Comparison of ENCODE assay signal across 8 mouse cellular contexts in the genomic region with DNA sequence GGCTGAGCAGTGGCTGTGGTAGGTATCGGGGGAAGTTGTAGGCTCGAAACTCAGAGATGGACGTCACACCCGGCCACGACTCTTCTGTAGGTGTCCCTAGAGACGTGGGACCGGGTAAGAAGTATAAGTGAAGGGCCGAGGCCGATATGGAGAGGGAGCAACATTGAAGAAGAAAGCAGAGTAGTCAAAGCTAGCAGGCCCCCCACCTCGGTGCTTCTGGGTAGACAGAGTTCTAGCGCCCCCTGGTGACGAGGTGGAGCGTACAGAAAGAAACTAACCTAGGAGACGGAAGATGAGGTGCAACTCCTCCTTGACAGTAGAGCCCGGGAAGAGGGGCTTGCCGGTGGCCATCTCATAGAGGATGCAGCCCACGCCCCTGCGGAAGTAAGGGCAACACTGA. TPM values are rescaled to one million over a fixed set of nuclear protein-coding genes. Genes with fewer than 3 reads are reported as not detected.
DNase-seq lines count a peak whose midpoint lies in the region; ATAC-seq lines count a peak whose summit lies in the region.

No protein-coding gene starts in this region.

- intact Hi-C loops in gastrocnemius, postnatal 14 days (cut with DNase I; ENCODE audit: low total_unique reads): loop anchor here (5.0 kb wide), 1 partner anchor 119 kb away; no protein-coding TSS in a partner anchor

- 20% methylated on average over 18 of the region's 18 CpGs for WGBS in midbrain, embryonic 13.5 days

- H3K9me3 ChIP-seq in midbrain, embryonic 13.5 days: no peaks in the 10 kb centered on the region

- no peak overlapping the region for H3K4me3 ChIP-seq in midbrain, embryonic 13.5 days (replicated peaks)

- no peaks in the 10 kb centered on the region for H3K27me3 ChIP-seq in midbrain, embryonic 13.5 days
- H3K27me3 ChIP-seq in splenic B cell, adult 2 months (ENCODE audit: control insufficient read depth, insufficient read depth, low read length, poor library complexity, severe bottlenecking): no peaks in the 10 kb centered on the region

- no peak overlapping the region for H3K9ac ChIP-seq in midbrain, embryonic 13.5 days (replicated peaks)

- no peaks in the 10 kb centered on the region for H3K4me1 ChIP-seq in midbrain, embryonic 13.5 days (replicated peaks)

- 0 out of 2 replicates have a peak, but pooled peaks have one; percentile 17 for ATAC-seq in midbrain, embryonic 13.5 days

- H3K36me3 ChIP-seq in midbrain, embryonic 13.5 days: no peaks in the 10 kb centered on the region
- H3K36me3 ChIP-seq in splenic B cell, adult 2 months (ENCODE audit: control insufficient read depth, insufficient read depth, low read length, poor library complexity, severe bottlenecking): no peaks in the 10 kb centered on the region

- no peak overlapping the region; the same call in 1 of the 2 replicates for H3K4me2 ChIP-seq in midbrain, embryonic 13.5 days (replicated peaks)

- peak; percentile 95 for DNase-seq in heart, adult 11 months
- DNase-seq in heart, adult 8-10 months (ENCODE audit: low spot score): no peak
- peak; percentile 62 for DNase-seq in T-cell, adult 2 months (ENCODE audit: low spot score)
- DNase-seq in cerebellum, postnatal 25 days: peak; percentile 89 to 93
- DNase-seq in gastrocnemius, postnatal 14 days: peak; percentile 67
- peak; percentile 73 to 92 for DNase-seq in layer of hippocampus, postnatal 25 days (ENCODE audit: extremely low spot score in 1 of 2, low spot score in 1 of 2)
- peak; percentile 81 for DNase-seq in splenic B cell, adult 2 months (ENCODE audit: low read depth, low spot score)

- no peak overlapping the region for H3K27ac ChIP-seq in midbrain, embryonic 13.5 days

RNA-seq across cellular contexts. Expression of gene Cdk18, which starts 22.9 kb away (rescaled TPM):
- 10 to 100 TPM; 16.9 to 21.5 (median 18.3) TPM for total RNA-seq in heart, adult 8-10 months (2022)
- 1 to 10 TPM in 1 of 2 experiments, under 1 TPM in 1; 0.92 to 1.6 TPM for total RNA-seq in gastrocnemius, postnatal 14 days (2021)
- 10 to 100 TPM; 24.4 to 25.7 TPM for total RNA-seq in layer of hippocampus, postnatal 25 days (2021)
- 0.32 and 0.41 TPM in 2 replicates for polyA plus RNA-seq in midbrain, embryonic 13.5 days (2015; fragmentation: Nextera tagmentation; extraction: Ambion mirVana)

RNA-seq across cellular contexts. Expression of gene Mfsd4a, which starts 48.7 kb away (rescaled TPM):
- total RNA-seq in heart, adult 8-10 months (2022): 1 to 10 TPM; 4.7 to 9.4 (median 7.7) TPM
- total RNA-seq in gastrocnemius, postnatal 14 days (2021): 1 to 10 TPM; 2.0 to 2.2 TPM
- 10 to 100 TPM; 61.3 to 72.8 TPM for total RNA-seq in layer of hippocampus, postnatal 25 days (2021)
- 7.3 and 8.0 TPM in 2 replicates for polyA plus RNA-seq in midbrain, embryonic 13.5 days (2015; fragmentation: Nextera tagmentation; extraction: Ambion mirVana)

Comparison
In these comparisons a context has a peak if more than half of its experiments do, and no peak if none do; other contexts are left out.
1. RNA of gene Cdk18, which starts 22.9 kb away (total RNA-seq): 24.4 to 25.7 TPM in layer of hippocampus, postnatal 25 days and 16.9 to 21.5 TPM in heart, adult 8-10 months; 0.92 to 1.6 TPM in gastrocnemius, postnatal 14 days; every median in the first group is over 4 times any median in the second.
2. RNA of gene Mfsd4a, which starts 48.7 kb away (total RNA-seq): 61.3 to 72.8 TPM in layer of hippocampus, postnatal 25 days; 4.7 to 9.4 TPM in heart, adult 8-10 months and 2.0 to 2.2 TPM in gastrocnemius, postnatal 14 days; every median in the first group is over 4 times any median in the second.